Mouse (Mus musculus) lung, postnatal 4 days (tissue): ENCODE results near the gene Unkl.
"Not testable (repeated sequence)": the region's sequence is repeated elsewhere in the genome, so short reads cannot be mapped to it uniquely, and the experiment has no call there.

ENCODE experiments used
- DNase-seq, 2 experiments: peaks; one replicate each; pipeline ENCODE4 v3.0.0; 2021

The Unkl gene

GRCm38 (mm10) chr17:25220746-25221145, 32.5 kb downstream of the Unkl start:
- DNase-seq, result no peak

GRCm38 (mm10) chr17:25221821-25222503, 33.8 kb downstream of the Unkl start:
- DNase-seq, result peak; percentile 66 to 73

- DNase-seq, result not testable (repeated sequence)
These were observed 34.3 kb downstream of the Unkl start for GRCm38 (mm10) chr17:25222504-25222940.

- no peak for DNase-seq
These were observed 34.9 kb downstream of the Unkl start for GRCm38 (mm10) chr17:25222951-25223601.

- DNase-seq, result no peak
These were observed 36.5 kb downstream of the Unkl start for GRCm38 (mm10) chr17:25224586-25225222.

GRCm38 (mm10) chr17:25225659-25226058, 37.5 kb downstream of the Unkl start:
- DNase-seq, result no peak

- DNase-seq, result no peak
These were observed 39.8 kb downstream of the Unkl start for GRCm38 (mm10) chr17:25227991-25228390.

GRCm38 (mm10) chr17:25230014-25230655, 41.9 kb downstream of the Unkl start:
- DNase-seq, result not testable (repeated sequence)

GRCm38 (mm10) chr17:25230700-25231099, 42.5 kb downstream of the Unkl start:
- DNase-seq, result no peak

GRCm38 (mm10) chr17:25231621-25232020, 43.4 kb downstream of the Unkl start:
- not testable (repeated sequence) for DNase-seq

GRCm38 (mm10) chr17:25235635-25236034, 47.4 kb downstream of the Unkl start:
- DNase-seq, result no peak

GRCm38 (mm10) chr17:25239695-25240636, 51.8 kb downstream of the Unkl start, which contains the start of the genes Gnptg and Tsr3:
Gene Gnptg, minus strand, starts transcription at chr17:25240124.
Gene Tsr3, plus strand, starts transcription at chr17:25240170.
- peak; percentile 88 to 91 for DNase-seq

- DNase-seq, result no peak
These were observed 55.1 kb downstream of the Unkl start for GRCm38 (mm10) chr17:25243131-25243780.

GRCm38 (mm10) chr17:25244239-25244638, 56.0 kb downstream of the Unkl start:
- no peak for DNase-seq

- no peak for DNase-seq
These were observed 60.0 kb downstream of the Unkl start for GRCm38 (mm10) chr17:25248033-25248750.

- no peak for DNase-seq
These were observed 62.1 kb downstream of the Unkl start for GRCm38 (mm10) chr17:25250181-25250835.

- DNase-seq, result no peak
These were observed 64.4 kb downstream of the Unkl start for GRCm38 (mm10) chr17:25252643-25253042.

GRCm38 (mm10) chr17:25253760-25254159, 65.6 kb downstream of the Unkl start:
- DNase-seq, result no peak

- DNase-seq, result no peak
These were observed 66.9 kb downstream of the Unkl start for GRCm38 (mm10) chr17:25255110-25255509.

- peak; percentile 47 to 49 for DNase-seq
These were observed 68.0 kb downstream of the Unkl start, which contains the start of gene Baiap3 for GRCm38 (mm10) chr17:25256140-25256754. Gene Baiap3, minus strand, starts transcription at chr17:25256364.
